Mouse (Mus musculus) thymus, postnatal 4 days (tissue): ENCODE results near the gene Hcar1.

Experiments used
- DNase-seq: peaks from one replicate; pipeline ENCODE4 v3.0.0; 2021

Gene Hcar1

GRCm38 (mm10) chr5:123879928-123880327 is at the start of gene Hcar1:
Gene Hcar1 (minus strand): TSS chr5:123880020.
- no peak for DNase-seq

DNA sequence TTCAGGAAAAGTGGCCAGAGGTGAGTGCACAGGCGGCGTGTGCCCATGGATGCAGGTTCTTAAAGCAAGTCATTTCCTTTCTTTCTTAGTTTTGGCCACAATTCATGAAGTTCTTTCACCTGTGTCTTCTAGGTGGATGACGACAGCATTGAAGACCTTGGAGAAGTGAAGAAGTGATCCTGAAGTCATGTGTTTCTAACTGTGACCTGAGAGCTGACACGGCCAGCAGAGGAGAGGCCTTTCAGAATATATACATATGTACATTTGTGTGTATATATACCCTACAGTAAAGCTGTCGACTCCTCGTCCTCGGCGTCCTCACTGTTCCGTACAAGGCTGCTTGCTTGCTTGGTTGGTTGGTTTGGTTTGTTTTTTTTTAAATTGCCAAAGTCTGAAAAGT is 47.3 kb upstream of the Hcar1 start, which contains the start of gene Gm43518:
TSS of gene Gm43518 (plus strand) at position 301 of the 400 bp plus-strand sequence.
- DNase-seq = no peak

DNA sequence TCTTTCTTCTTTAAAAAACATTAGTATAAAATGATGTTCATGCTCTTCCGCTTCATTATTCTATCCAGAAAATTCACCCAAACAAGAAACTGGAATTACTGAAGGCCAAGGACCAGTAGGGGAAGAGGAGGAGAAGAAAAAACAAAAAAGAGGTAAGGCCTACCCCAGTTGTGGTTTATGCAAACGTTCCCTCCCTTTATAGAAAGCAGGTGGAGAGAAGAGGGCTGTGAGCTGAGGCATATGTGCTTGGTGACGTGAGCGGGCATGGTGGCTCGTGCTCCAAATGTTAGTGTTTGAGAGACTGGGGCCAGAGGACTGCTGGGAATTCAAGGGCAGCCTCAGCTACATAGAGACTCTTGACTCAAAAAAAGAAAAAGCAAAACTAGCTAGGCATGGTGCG is 42.3 kb upstream of the Hcar1 start:
- no peak for DNase-seq

DNA sequence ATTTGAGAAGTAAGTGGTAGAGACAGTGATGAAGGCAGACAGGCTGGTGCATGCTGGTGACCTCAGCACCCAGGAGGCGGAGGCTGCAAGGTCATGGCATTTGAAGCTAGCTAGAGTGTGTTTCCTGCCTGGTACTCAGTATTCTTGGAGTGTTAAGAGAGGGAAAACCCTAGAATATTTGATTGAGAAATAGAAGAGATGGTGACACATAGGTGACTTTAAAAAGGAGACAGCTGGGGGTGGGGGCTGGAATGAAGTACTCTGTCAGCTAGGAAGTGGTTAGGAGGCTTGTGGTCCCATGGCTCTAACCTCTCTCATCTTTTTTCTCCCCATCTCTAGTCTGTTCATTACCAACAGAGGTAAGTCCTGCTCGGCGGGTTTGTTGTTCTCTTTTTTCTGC is 35.0 kb upstream of the Hcar1 start:
- DNase-seq = peak; percentile 28

- no peak for DNase-seq
These were observed 27.8 kb upstream of the Hcar1 start for GRCm38 (mm10) chr5:123907631-123907977.

DNA sequence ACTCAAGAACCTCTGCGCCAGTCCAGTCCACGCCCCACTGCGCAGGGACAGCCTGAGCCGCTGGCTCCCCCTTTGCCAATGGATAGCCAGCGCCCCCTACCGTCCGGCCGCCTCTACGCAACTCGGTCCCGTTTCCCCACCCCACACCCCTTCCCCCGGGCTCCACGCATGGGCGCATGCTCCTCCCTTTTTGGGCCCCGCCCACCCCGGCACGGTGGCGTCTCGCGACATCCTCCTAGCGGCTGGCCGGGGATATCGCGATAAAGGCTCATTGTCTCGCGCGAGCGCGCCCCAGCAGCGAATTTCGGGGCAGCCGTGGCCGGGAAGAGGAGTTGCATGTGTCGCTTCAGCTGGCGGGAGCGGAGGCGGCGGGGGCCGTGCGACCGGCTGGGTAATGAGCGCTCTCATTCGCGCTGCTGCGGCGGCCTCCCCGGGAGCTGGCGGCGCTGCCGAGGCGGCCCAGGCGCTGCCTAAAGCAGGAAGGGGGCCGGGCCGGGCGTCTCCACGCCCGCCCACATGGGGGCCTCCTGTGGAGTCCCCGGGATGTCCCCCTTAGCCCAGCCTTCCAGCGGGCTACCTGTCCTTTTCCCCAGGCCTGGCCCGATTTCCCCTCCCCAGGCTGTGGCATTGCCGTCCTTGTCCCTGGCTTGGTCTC is 27.3 kb upstream of the Hcar1 start, which contains the start of gene Denr:
TSS of gene Denr (plus strand) at position 200 of the 655 bp plus-strand sequence.
- DNase-seq = peak; percentile 100

DNA sequence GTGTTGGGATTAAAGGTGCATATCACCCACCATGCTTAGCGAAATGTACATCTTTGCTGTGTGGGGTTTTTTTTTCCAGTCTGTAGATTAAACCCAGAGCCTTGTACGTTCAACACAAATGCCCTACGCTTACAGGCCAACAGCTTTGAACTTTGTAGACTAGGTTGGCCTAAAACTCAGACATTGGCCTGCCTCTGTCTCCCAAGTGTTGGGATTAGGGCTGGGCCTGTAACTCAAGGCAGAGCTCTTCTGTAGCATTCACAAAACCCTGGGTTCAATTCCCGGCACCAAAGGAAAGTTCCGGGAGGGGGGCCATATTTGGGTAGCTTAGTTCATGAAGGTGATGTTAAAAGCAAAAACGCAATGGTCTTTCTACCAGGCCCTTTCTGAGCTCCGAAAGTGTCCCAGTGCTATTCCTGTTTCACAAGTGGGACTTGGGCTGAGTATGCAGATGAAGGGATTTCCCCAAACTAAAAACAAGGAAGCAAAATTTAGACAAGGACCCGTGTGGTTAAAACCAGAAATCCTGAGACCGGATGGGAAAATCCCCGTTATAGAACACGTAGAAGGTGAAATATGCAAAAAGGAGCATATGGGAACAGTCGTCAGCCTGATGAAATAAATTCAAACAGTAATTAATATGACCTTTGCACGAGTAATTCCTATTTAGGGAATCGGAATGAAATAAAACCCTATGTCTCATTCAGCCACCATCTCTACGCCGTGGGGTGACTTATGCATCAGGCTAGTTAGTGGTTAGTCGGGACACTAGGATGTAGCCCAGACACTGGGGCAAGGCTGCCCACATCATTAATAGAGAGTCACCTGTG is 26.5 kb upstream of the Hcar1 start:
- no peak for DNase-seq

GRCm38 (mm10) chr5:123904059-123904672 is 24.3 kb upstream of the Hcar1 start:
- DNase-seq = peak; percentile 23

- DNase-seq = no peak
These were observed 17.5 kb upstream of the Hcar1 start for GRCm38 (mm10) chr5:123897352-123897751.

DNA sequence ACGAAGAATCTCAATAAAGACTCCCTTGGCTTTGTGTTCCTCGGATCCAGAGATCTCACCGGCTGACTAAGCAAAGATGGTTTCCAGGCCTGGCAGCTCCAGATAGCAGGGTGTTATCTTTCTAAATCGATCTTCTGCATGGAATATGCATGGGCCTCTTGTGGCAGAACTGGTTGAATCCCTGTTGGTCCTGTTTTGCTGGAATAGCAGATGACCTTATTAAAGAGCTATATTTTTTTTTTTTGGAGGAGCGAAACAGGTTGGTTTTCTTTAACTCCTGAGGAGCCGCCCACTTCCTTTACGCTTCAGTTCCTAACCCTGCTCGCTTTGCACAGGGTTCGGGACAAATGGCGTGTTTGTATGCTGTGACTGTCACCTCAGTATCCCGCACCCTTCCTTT is 16.6 kb upstream of the Hcar1 start:
- DNase-seq = no peak

GRCm38 (mm10) chr5:123893520-123893919 is 13.7 kb upstream of the Hcar1 start:
- no peak for DNase-seq

GRCm38 (mm10) chr5:123891669-123892068 is 11.8 kb upstream of the Hcar1 start:
- peak; percentile 78 for DNase-seq

- DNase-seq = no peak
These were observed 11.2 kb upstream of the Hcar1 start for GRCm38 (mm10) chr5:123890987-123891386.

GRCm38 (mm10) chr5:123890312-123890711 is 10.5 kb upstream of the Hcar1 start:
- DNase-seq = no peak

GRCm38 (mm10) chr5:123886365-123886764 is 6.5 kb upstream of the Hcar1 start:
- DNase-seq = no peak

DNA sequence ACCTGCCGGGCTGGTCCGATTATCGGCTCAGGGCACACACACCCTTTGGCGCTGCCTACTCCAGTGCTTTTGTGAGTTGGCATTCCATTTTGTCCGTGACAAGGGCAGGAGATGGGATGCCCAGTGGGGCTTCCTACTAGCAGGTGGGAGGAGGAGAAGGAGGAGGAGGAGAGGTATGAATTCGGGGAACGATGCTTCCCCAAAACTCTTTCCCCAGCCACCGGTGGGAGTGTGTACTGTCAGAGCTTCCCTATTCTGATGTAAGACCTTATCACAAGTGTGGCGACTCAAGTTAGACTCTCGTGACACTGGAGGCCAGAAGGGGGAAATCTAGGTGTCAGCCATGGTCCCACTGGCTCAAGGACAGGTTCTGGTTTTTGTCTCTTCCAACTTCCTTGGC is 4.5 kb upstream of the Hcar1 start:
- no peak for DNase-seq

DNA sequence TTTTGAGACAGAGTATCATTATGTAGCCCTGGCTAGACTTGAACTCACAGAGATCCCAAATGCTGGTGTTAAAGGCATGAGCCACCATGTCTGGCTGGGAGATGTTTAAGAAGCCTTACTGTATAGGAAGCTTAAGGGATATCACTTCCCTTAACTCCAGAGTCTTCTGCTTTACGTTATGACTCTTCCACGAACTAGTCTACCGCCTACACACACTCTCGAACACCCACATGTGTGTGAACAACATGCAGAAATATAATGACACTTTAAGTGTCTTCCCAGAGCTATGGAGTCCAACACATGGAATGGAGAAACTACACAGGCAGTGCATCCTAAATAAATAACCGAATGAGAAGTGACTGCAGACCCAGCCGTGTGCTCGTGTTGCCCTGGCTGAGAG is 4.1 kb upstream of the Hcar1 start:
- no peak for DNase-seq

DNA sequence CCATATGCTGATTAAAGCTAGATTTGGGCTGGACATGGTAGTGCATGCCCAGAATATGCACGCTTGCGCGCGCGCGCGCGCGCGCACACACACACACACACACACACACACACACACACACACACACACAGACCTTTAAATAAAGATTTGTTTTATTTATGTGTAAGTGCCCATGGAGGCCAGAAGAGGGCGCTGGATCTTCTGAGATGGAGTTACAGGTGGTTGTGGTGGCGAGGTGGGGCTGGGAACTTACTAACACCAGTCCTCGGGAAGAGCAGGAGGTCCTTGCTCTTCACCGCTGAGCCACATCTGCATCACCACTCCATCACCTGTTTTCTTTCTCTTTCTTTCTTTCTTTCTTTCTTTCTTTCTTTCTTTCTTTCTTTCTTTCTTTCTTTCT is 958 bp upstream of the Hcar1 start:
- DNase-seq = no peak

DNA sequence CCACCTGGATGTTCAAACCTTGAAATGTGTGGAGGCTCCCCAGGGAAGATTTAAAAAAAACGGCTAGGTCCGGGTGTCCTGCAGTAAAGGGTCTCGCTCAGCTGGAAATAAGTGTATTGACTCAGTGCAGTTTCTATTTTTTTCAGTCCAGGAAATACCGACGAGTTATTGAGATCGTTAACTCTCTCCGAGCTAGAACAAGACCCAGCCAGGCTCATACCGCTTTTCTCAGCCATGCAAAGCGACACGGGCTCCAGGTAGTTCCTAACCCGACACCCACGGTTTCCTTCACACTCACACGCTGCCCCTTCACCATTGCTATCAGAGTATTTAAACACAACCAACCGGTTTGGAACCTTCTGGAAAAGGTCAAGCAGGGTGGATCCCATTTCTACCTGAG is 1.8 kb downstream of the Hcar1 start:
- DNase-seq = no peak

DNA sequence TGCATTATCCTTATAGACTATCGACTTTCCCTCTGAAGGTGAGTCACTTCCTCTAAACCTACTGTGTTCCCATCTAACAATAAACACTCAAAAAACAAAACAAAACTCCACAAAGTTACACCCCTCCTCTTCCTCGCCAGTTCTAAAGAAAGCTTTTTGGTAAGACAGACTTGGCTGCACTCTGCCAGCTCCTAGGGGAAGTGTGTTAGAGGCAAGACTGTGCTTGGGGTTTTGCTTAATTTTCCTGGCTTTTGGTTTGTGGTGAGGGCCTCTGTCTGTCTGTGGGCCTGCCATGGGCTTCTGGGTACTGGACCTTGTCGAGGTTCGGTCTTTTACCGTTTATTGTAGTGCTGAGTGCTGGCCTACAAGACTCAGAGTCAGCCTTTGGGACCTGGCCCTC is 5.6 kb downstream of the Hcar1 start:
- DNase-seq = no peak

- DNase-seq = no peak
These were observed 10.2 kb downstream of the Hcar1 start for GRCm38 (mm10) chr5:123869615-123870014.

- DNase-seq = no peak
These were observed 13.4 kb downstream of the Hcar1 start for GRCm38 (mm10) chr5:123866457-123866856.

DNA sequence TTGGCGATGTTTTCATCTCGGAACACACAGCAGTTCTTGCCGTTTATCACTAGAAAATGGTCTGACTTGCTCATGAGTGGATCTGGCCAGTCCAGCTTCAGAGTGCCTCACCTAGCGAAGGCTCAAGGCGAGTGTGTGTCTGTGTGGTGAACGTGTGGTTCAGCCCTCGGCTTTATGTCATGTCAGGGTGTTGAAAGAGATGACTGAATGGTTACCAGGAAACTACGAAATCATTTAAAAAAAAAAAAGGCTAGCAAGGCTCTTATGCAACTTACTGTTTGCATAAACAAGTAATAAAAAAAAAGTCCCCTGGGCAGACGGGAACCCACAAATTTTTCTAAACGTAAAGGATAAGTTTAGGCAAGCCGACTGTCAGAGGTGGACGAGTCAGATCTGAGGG is 14.5 kb downstream of the Hcar1 start, which contains the start of gene Hcar2:
TSS of gene Hcar2 (minus strand) at position 135 of the 400 bp plus-strand sequence.
- no peak for DNase-seq

GRCm38 (mm10) chr5:123863934-123864333 is 15.9 kb downstream of the Hcar1 start:
- no peak for DNase-seq
